Mouse (Mus musculus): ENCODE measurements around the gene A930033H14Rik. TPM values are rescaled to one million over a fixed set of nuclear protein-coding genes. Genes with fewer than 3 reads are reported as not detected.

Gene A930033H14Rik
- polyA plus RNA-seq, 1 experiment from 2014 or later, result 1.2 TPM

DNA sequence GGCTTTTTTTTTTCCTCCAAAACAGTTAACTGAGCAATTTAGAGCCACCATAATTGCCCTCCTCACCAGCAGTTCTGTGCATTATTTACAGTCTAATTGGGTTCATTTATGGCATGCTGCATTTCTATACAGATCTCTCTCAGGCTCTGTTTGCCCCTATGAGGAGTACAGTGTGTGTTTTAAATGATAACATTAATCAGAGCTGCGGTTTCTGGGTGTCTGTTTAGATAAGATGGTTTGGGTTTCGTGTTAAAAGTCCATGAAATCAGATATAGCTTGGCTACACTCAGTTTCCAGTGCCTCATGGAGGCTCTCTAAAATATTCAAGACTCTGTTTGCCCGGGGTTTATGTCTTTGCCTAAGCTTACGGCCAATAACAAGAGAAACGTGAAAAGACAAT, 42.7 kb upstream of the A930033H14Rik start:
- H3K36me3 ChIP-seq (ENCODE audit: control insufficient read depth, insufficient read depth, low read length), result 0 out of 2 replicates have a peak, but pooled peaks cover 3% of the 10 kb centered on the region
- no peak for DNase-seq (ENCODE audit: low spot score)
- H3K9ac ChIP-seq (ENCODE audit: low read length), result no peak overlapping the region
- peaks cover 5% of the 10 kb centered on the region; the same call in 1 of the 2 replicates for H3K4me1 ChIP-seq (replicated peaks; ENCODE audit: control insufficient read depth, insufficient read depth)
- H3K27ac ChIP-seq (replicated peaks), result no peak overlapping the region
- H3K4me2 ChIP-seq (replicated peaks; ENCODE audit: low read depth), result no peak overlapping the region
- ATAC-seq (ENCODE audit: low FRiP score, low TSS enrichment), result no peak
- WGBS, result 33% methylated on average over 5 of the region's 5 CpGs
- no peak overlapping the region for H3K4me3 ChIP-seq (ENCODE audit: low read depth, low read length)
- H3K27me3 ChIP-seq (ENCODE audit: control insufficient read depth, insufficient read depth, low read length), result no peaks in the 10 kb centered on the region
- no peaks in the 10 kb centered on the region for H3K9me3 ChIP-seq (ENCODE audit: control insufficient read depth, low read length)
- TF ChIP-seq CTCF (IDR thresholded peaks at IDR 0.05; ENCODE audit: low read depth), result no peak
- no peak for TF ChIP-seq EP300 (optimal IDR thresholded peaks at IDR 0.05)

DNA sequence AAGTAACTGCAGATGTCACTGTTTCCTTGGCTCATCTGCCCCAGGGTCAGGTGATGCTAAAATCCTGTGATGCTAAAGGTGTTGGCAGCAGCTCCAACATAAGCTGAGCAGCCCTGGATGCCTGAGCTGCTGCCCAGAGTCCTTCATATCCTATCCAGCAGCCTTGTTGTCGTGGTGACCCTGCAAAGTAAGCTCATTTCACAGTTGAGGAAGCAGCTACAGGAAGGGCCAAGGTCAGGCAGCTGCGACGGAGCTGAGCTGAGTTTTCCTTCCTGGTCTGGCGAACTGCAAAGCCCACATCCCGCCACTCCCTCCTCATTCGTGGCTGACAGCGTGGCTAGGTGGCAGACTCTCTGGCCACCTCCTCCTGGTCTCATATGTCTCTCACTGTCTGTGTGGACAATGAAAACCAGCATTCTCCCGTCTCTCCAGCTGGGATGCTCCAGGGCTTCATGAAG, 41.5 kb upstream of the A930033H14Rik start:
- DNase-seq (ENCODE audit: low spot score), result peak; percentile 43
- peak; percentile 56; the same call in 1 of the 2 replicates for ATAC-seq (ENCODE audit: low FRiP score, low TSS enrichment)
- peak overlapping the region; percentile 92 for H3K27ac ChIP-seq (replicated peaks)
- no peaks in the 10 kb centered on the region for H3K9me3 ChIP-seq (ENCODE audit: control insufficient read depth, low read length)
- H3K27me3 ChIP-seq (ENCODE audit: control insufficient read depth, insufficient read depth, low read length), result no peaks in the 10 kb centered on the region
- H3K4me1 ChIP-seq (replicated peaks; ENCODE audit: control insufficient read depth, insufficient read depth), result peaks cover 5% of the 10 kb centered on the region; the same call in 1 of the 2 replicates
- 17% methylated on average over 8 of the region's 8 CpGs for WGBS
- no peak overlapping the region for H3K4me3 ChIP-seq (ENCODE audit: low read depth, low read length)
- no peak overlapping the region for H3K9ac ChIP-seq (ENCODE audit: low read length)
- H3K4me2 ChIP-seq (replicated peaks; ENCODE audit: low read depth), result no peak overlapping the region
- H3K36me3 ChIP-seq (ENCODE audit: control insufficient read depth, insufficient read depth, low read length), result peaks cover 7% of the 10 kb centered on the region; the same call in 1 of the 2 replicates
- TF ChIP-seq EP300 (optimal IDR thresholded peaks at IDR 0.05) (no peak), CTCF (IDR thresholded peaks at IDR 0.05; ENCODE audit: low read depth) (0 out of 2 replicates have a peak, but pooled peaks have one; percentile 6)

DNA sequence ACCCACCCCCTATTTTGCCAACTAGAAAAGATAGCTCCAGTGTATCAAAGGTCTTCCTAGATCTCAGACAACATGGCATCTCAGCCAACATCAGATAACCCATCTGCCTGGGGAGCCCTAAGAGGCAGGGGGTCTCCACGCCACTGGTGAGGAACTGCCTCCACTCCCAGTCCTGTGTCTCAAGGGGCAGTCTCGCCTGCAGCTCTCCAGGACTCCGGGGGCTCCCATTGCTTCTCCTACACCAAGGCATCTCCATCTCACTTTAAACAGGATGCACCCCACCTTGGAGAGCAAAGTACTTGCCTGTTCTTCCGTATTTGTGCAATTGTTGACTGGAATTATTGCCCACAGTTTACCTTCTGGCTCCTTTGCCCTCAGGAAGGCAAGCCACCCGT, 40.8 kb upstream of the A930033H14Rik start:
- Histone ChIP-seq H3K4me1 (replicated peaks; ENCODE audit: control insufficient read depth, insufficient read depth) (peaks cover 5% of the 10 kb centered on the region; the same call in 1 of the 2 replicates), H3K4me2 (replicated peaks; ENCODE audit: low read depth) (no peak overlapping the region), H3K27ac (replicated peaks) (peak overlapping the region; percentile 92), H3K9me3 (ENCODE audit: control insufficient read depth, low read length) (no peaks in the 10 kb centered on the region), H3K4me3 (ENCODE audit: low read depth, low read length) (no peak overlapping the region), H3K27me3 (ENCODE audit: control insufficient read depth, insufficient read depth, low read length) (no peaks in the 10 kb centered on the region), H3K36me3 (ENCODE audit: control insufficient read depth, insufficient read depth, low read length) (peaks cover 8% of the 10 kb centered on the region; the same call in 1 of the 2 replicates), H3K9ac (ENCODE audit: low read length) (no peak overlapping the region)
- WGBS, result 52% methylated on average over 5 of the region's 5 CpGs
- ATAC-seq (ENCODE audit: low FRiP score, low TSS enrichment) (0 out of 2 replicates have a peak, but pooled peaks have one; percentile 1), DNase-seq (ENCODE audit: low spot score) (no peak)
- TF ChIP-seq EP300 (optimal IDR thresholded peaks at IDR 0.05), result no peak
- TF ChIP-seq CTCF (IDR thresholded peaks at IDR 0.05; ENCODE audit: low read depth), result no peak

DNA sequence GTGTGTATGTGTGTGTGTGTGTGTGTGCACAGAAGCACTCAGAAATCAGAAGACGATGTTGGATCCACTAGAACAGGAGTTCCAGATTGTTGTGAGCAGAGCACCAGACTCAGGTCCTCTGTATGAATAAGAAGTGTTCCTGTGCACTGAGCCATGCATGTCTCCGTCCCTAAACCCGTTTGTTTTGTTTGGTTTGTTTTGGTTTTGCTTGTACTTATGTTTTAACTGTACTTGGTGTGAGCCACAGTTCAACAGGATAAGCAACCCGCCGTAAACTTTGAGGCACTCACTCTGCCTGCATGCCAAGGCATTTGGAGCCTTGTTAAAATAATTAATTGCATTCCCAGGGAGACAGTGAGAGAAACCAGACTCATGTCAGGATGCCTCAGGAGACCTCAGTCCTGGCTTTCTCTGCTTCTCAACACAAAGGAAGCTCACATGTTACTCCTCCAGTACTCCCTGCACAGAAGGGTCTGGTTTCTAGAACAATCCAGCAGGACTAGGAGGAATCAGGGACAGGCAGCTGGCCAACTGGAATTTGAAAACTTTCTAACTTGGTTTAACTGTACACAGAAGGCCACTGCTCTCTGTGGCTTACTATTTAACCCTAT, 40.3 kb upstream of the A930033H14Rik start:
- H3K9ac ChIP-seq (ENCODE audit: low read length), result no peak overlapping the region
- 15% methylated on average over 5 of the region's 5 CpGs for WGBS
- TF ChIP-seq CTCF (IDR thresholded peaks at IDR 0.05; ENCODE audit: low read depth) (no peak), EP300 (optimal IDR thresholded peaks at IDR 0.05) (peak; percentile 73)

DNA sequence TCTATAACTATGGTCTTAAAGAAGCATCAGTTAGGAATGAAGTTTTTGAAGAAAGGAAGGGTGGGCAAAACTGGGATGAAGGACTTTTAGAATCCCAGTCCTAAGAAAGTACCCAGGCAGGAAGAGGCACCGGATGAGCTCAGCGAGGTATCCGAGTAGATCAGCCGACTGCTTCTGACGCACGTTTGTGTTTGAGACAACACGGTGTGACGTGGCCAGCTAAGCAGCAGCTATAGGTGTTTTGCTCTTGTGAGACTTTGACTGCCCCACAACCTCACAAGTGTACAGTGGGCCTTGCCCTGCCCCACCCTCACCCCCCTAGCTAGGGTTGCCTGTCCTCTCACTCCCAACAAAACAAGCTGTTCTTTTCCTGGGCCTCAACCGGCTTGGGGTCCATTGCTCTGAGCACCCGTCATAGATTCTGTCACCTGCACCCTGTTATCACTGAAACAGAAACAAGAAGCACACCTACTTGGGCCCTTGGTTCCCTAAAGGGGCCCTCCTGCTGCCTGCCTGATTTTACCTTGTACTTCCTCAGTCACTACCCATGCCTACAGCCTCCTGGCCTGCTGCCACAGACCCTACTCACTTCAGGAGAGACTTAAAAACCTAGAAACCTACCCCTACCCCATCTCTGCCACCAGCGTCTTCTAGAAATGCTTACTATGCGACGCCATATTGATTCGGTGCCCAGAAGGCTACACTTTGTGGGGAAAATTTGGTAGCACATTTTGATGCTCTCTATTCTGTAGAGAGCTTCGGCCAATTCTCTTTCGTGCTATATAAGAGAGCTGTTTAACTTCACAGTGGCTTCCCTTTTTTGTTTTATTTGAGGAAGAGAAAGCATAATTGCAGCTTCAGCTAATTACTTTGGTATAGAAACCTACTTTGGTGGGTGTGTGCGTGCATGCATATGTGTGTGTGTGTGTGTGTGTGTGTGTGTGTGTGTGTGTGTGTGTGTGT, 39.5 kb upstream of the A930033H14Rik start:
- Histone ChIP-seq H3K4me2 (replicated peaks; ENCODE audit: low read depth) (no peak overlapping the region), H3K27ac (replicated peaks) (peak overlapping the region; percentile 65), H3K36me3 (ENCODE audit: control insufficient read depth, insufficient read depth, low read length) (peaks cover 8% of the 10 kb centered on the region; the same call in 1 of the 2 replicates), H3K4me3 (ENCODE audit: low read depth, low read length) (no peak overlapping the region), H3K4me1 (replicated peaks; ENCODE audit: control insufficient read depth, insufficient read depth) (peaks cover 5% of the 10 kb centered on the region; the same call in 1 of the 2 replicates), H3K9ac (ENCODE audit: low read length) (no peak overlapping the region), H3K27me3 (ENCODE audit: control insufficient read depth, insufficient read depth, low read length) (no peaks in the 10 kb centered on the region), H3K9me3 (ENCODE audit: control insufficient read depth, low read length) (no peaks in the 10 kb centered on the region)
- ATAC-seq (ENCODE audit: low FRiP score, low TSS enrichment), result no peak
- TF ChIP-seq EP300 (optimal IDR thresholded peaks at IDR 0.05), result no peak
- TF ChIP-seq CTCF (IDR thresholded peaks at IDR 0.05; ENCODE audit: low read depth), result no peak
- WGBS, result 71% methylated on average over 17 of the region's 17 CpGs
- no peak for DNase-seq (ENCODE audit: low spot score)

More for the DNA sequence above, 40.3 kb upstream of the A930033H14Rik start:
- H3K4me1 ChIP-seq (replicated peaks; ENCODE audit: control insufficient read depth, insufficient read depth), result peaks cover 5% of the 10 kb centered on the region; the same call in 1 of the 2 replicates
- H3K36me3 ChIP-seq (ENCODE audit: control insufficient read depth, insufficient read depth, low read length), result peaks cover 8% of the 10 kb centered on the region; the same call in 1 of the 2 replicates
- ATAC-seq (ENCODE audit: low FRiP score, low TSS enrichment) (peak; percentile 79), DNase-seq (ENCODE audit: low spot score) (no peak)
- no peak overlapping the region for H3K4me2 ChIP-seq (replicated peaks; ENCODE audit: low read depth)
- H3K9me3 ChIP-seq (ENCODE audit: control insufficient read depth, low read length), result no peaks in the 10 kb centered on the region
- H3K4me3 ChIP-seq (ENCODE audit: low read depth, low read length), result no peak overlapping the region
- H3K27me3 ChIP-seq (ENCODE audit: control insufficient read depth, insufficient read depth, low read length), result no peaks in the 10 kb centered on the region
- peak overlapping the region; percentile 92 for H3K27ac ChIP-seq (replicated peaks)

Measured in stomach, postnatal 0 days (tissue).